Mouse (Mus musculus) left cerebral cortex, adult 2 months (tissue): ENCODE results near the gene Bicdl1. TPM values are rescaled to one million over a fixed set of nuclear protein-coding genes. Genes with fewer than 3 reads are reported as not detected.

Experiments used
- DNase-seq, 2 experiments: peaks; one replicate each; pipeline ENCODE4 v3.0.0; 2021 to 2022; ENCODE audit warnings: low spot score in 2 of 2, mixed read lengths in 1 of 2; ENCODE audit errors: extremely low spot score in 1 of 2
- H3K27ac ChIP-seq: fragments of 200-600 bp; 2 replicates; pipeline ENCODE4 v1.8.1; 2022
- H3K4me3 ChIP-seq: fragments of 200-600 bp; 2 replicates; pipeline ENCODE4 v1.8.1; 2022
- CTCF ChIP-seq: fragments of 200-600 bp; IDR thresholded peaks from 2 replicates; pipeline ENCODE4 v1.8.1; 2022; ENCODE audit warnings: antibody characterized with exemption, mild to moderate bottlenecking, moderate library complexity
- intact Hi-C: fragments of 180-260 bp; cut with DNase I; formaldehyde crosslinking; loops from one replicate; pipeline ENCODE4 v1.15.1; 2025
- microRNA-seq, 2 experiments: library from miRNA; unstranded; fragments of <30 nt; microRNA quantifications; one replicate each; pipeline ENCODE4 v1.2.0; 2021
- total RNA-seq, 2 experiments: library from RNA; stranded (reverse); gene quantifications; 2 replicates each; pipeline ENCODE4 v1.2.3; 2021

Bicdl1 gene
- total RNA-seq, 2 experiments from 2014 or later: 164 to 172 TPM

GRCm38 (mm10) chr5:115613332-115613731, 118.1 kb downstream of the Bicdl1 start:
- H3K27ac ChIP-seq: no peak overlapping the region

GRCm38 (mm10) chr5:115611566-115611965, 119.9 kb downstream of the Bicdl1 start:
- no peak for TF ChIP-seq CTCF
- intact Hi-C loops: loop anchor here (5.0 kb wide), 1 partner anchor 39 kb away; no protein-coding TSS in a partner anchor
- DNase-seq: no peak
- H3K27ac ChIP-seq: no peak overlapping the region
- H3K4me3 ChIP-seq: no peak overlapping the region

More at GRCm38 (mm10) chr5:115613332-115613731, 118.1 kb downstream of the Bicdl1 start:
- no peak overlapping the region for H3K4me3 ChIP-seq
- DNase-seq: no peak
- intact Hi-C loops: loop anchor here (5.0 kb wide), 1 partner anchor 41 kb away; no protein-coding TSS in a partner anchor
- TF ChIP-seq CTCF: no peak; the same call in 1 of the 2 replicates

GRCm38 (mm10) chr5:115603561-115603960, 127.9 kb downstream of the Bicdl1 start:
- DNase-seq: no peak
- intact Hi-C loops: no loop called here
- H3K4me3 ChIP-seq: no peak overlapping the region

More at GRCm38 (mm10) chr5:115603561-115603960, 127.9 kb downstream of the Bicdl1 start:
- H3K27ac ChIP-seq: no peak overlapping the region
- no peak for TF ChIP-seq CTCF

Small RNA genes within 50 kb of the gene (microRNA-seq; reads per million reads assigned to microRNA genes)
- 0 to 0.24 reads per million in 2 experiments for gene Mir7030

Other genes starting within 250 kb of the Bicdl1 start
- gene Sirt4, start 246.9 kb downstream of the Bicdl1 start, total RNA-seq: 10 to 100 TPM; 40.7 to 43.5 TPM
- gene Pxn, start 224.9 kb downstream of the Bicdl1 start, total RNA-seq: 10 to 100 TPM; 22.8 to 25.7 TPM
- 100 to 1,000 TPM; 183 to 187 TPM for gene Rplp0, start 172.2 kb downstream of the Bicdl1 start, total RNA-seq
- gene Gcn1l1, start 166.4 kb downstream of the Bicdl1 start, total RNA-seq: 10 to 100 TPM; 70.7 to 73.2 TPM
- gene Rab35, start 99.7 kb downstream of the Bicdl1 start, total RNA-seq: 100 to 1,000 TPM in 1 of 2 experiments, 10 to 100 TPM in 1; 99.5 to 101 TPM
- gene Cit, start 113.7 kb upstream of the Bicdl1 start, total RNA-seq: 100 to 1,000 TPM; 204 to 209 TPM